Mouse (Mus musculus) gastrocnemius, postnatal 4 days (tissue): ENCODE data around the gene Acbd3. TPM values are rescaled to one million over a fixed set of nuclear protein-coding genes. Genes with fewer than 3 reads are reported as not detected.
A peak's percentile ranks its signal among the peaks of the same experiment; 100 is the strongest.

Experiments used
- DNase-seq, 2 experiments: peaks; one replicate each; pipeline ENCODE4 v3.0.0; 2021 to 2022; ENCODE audit warnings: low spot score in 2 of 2, mixed read lengths in 2 of 2
- long read RNA-seq, 2 experiments: library from polyadenylated mRNA; stranded (forward); transcript quantifications; one replicate each; pipeline ENCODE4 v2.0.0; 2021
- total RNA-seq, 2 experiments: library from RNA; stranded (reverse); gene quantifications; 2 replicates each; pipeline ENCODE4 v1.2.3; 2021

The Acbd3 gene
- 10 to 100 TPM; 36.1 to 36.9 TPM for total RNA-seq
- long read RNA-seq, experiment 1, transcript Acbd3-201 (8 exons, 3,471 nt), result major isoform, 47 of 55 reads
- long read RNA-seq, experiment 1, partial matches to known transcripts, result 3 of 55 reads
- long read RNA-seq, experiment 1, other reads (novel, unspliced or antisense), result 5 of 55 reads
- long read RNA-seq, experiment 2, transcript Acbd3-201 (8 exons, 3,471 nt), result major isoform, 57 of 64 reads
- long read RNA-seq, experiment 2, partial matches to known transcripts, result 3 of 64 reads
- long read RNA-seq, experiment 2, other reads (novel, unspliced or antisense), result 4 of 64 reads

GRCm38 (mm10) chr1:180725704-180726179, at the start of gene Acbd3:
TSS of gene Acbd3 (plus strand) at chr1:180726043.
- peak; percentile 85 to 92 for DNase-seq

- no peak for DNase-seq
Observed at GRCm38 (mm10) chr1:180691284-180691683, 34.6 kb upstream of the Acbd3 start.

GRCm38 (mm10) chr1:180696626-180697352, 29.1 kb upstream of the Acbd3 start, which contains the start of gene Mixl1:
TSS of gene Mixl1 (minus strand) at chr1:180697034.
- peak; percentile 19 to 29 for DNase-seq

- no peak for DNase-seq
Observed at GRCm38 (mm10) chr1:180698063-180698462, 27.8 kb upstream of the Acbd3 start.

GRCm38 (mm10) chr1:180703400-180703799, 22.4 kb upstream of the Acbd3 start:
- no peak for DNase-seq

GRCm38 (mm10) chr1:180707368-180707767, 18.5 kb upstream of the Acbd3 start:
- no peak for DNase-seq

GRCm38 (mm10) chr1:180707813-180708212, 18.0 kb upstream of the Acbd3 start:
- no peak for DNase-seq

- DNase-seq, result no peak
Observed at GRCm38 (mm10) chr1:180708935-180709776, 16.7 kb upstream of the Acbd3 start.

- no peak for DNase-seq
Observed at GRCm38 (mm10) chr1:180718756-180719155, 7.1 kb upstream of the Acbd3 start.

GRCm38 (mm10) chr1:180719483-180719882, 6.4 kb upstream of the Acbd3 start:
- DNase-seq, result no peak

GRCm38 (mm10) chr1:180719951-180720689, 5.7 kb upstream of the Acbd3 start:
- DNase-seq, result peak; percentile 74 to 79

- DNase-seq, result no peak
Observed at GRCm38 (mm10) chr1:180722608-180723007, 3.2 kb upstream of the Acbd3 start.

- DNase-seq, result no peak
Observed at GRCm38 (mm10) chr1:180723701-180724238, 2.1 kb upstream of the Acbd3 start.

- peak in 1 of 2 experiments; percentile 64 for DNase-seq
Observed at GRCm38 (mm10) chr1:180726183-180726582, 340 bp downstream of the Acbd3 start.

GRCm38 (mm10) chr1:180729231-180729630, 3.4 kb downstream of the Acbd3 start:
- no peak for DNase-seq

GRCm38 (mm10) chr1:180747827-180748226, 22.0 kb downstream of the Acbd3 start:
- DNase-seq, result no peak

- no peak for DNase-seq
Observed at GRCm38 (mm10) chr1:180752115-180752514, 26.3 kb downstream of the Acbd3 start.

GRCm38 (mm10) chr1:180754376-180754775, 28.5 kb downstream of the Acbd3 start:
- no peak for DNase-seq

GRCm38 (mm10) chr1:180756711-180757110, 30.9 kb downstream of the Acbd3 start:
- no peak for DNase-seq

- no peak for DNase-seq
Observed at GRCm38 (mm10) chr1:180757252-180757955, 31.6 kb downstream of the Acbd3 start.
